Mouse (Mus musculus) myocyte (in vitro differentiated cells): ENCODE measurements around the gene Xrcc2. TPM values are rescaled to one million over a fixed set of nuclear protein-coding genes. Genes with fewer than 3 reads are reported as not detected.

Experiments used
- H3K27me3 ChIP-seq: one replicate; pipeline ENCODE4 v1.6.1; 2011; ENCODE audit not compliant: control insufficient read depth, insufficient read depth, insufficient read length
- H3K36me3 ChIP-seq: one replicate; pipeline ENCODE4 v1.6.1; 2011; ENCODE audit not compliant: control insufficient read depth, insufficient read depth
- H3K4me2 ChIP-seq: one replicate; pipeline ENCODE4 v1.6.1; 2011; ENCODE audit warnings: low read depth, control low read depth
- H3K4me3 ChIP-seq: one replicate; pipeline ENCODE4 v1.5.1; 2011; ENCODE audit warnings: mild to moderate bottlenecking, control low read depth, moderate library complexity
- H3K79me2 ChIP-seq: one replicate; pipeline ENCODE4 v1.6.1; 2011; ENCODE audit not compliant: control insufficient read depth, insufficient read depth
- H3ac ChIP-seq: one replicate; pipeline ENCODE4 v1.6.1; 2011; ENCODE audit not compliant: control insufficient read depth, insufficient read length
- CEBPB ChIP-seq: IDR thresholded peaks from 2 replicates; pipeline ENCODE4 v1.6.1; 2011; ENCODE audit warnings: mild to moderate bottlenecking, moderate library complexity; ENCODE audit not compliant: poor library complexity, insufficient read depth, severe bottlenecking
- E2F4 ChIP-seq: IDR thresholded peaks from one replicate; pipeline ENCODE4 v1.6.1; 2011; ENCODE audit warnings: mild to moderate bottlenecking, control low read depth, moderate library complexity; ENCODE audit not compliant: insufficient read depth
- MAX ChIP-seq: IDR thresholded peaks from one replicate; pipeline ENCODE4 v1.6.1; 2011; ENCODE audit warnings: low read depth, mild to moderate bottlenecking, control low read depth
- MYOD1 ChIP-seq, 3 experiments: IDR thresholded peaks; one replicate each; pipeline ENCODE4 v1.6.1; 2011; ENCODE audit warnings: control low read depth in 2 of 3, low read depth in 2 of 3, mild to moderate bottlenecking in 2 of 3, moderate library complexity in 1 of 3; ENCODE audit not compliant: insufficient read length in 2 of 3, control insufficient read depth in 1 of 3
- MYOG ChIP-seq, 3 experiments: IDR thresholded peaks; one replicate each; pipeline ENCODE4 v1.6.1; 2011; ENCODE audit warnings: control low read depth in 2 of 3, low read depth in 2 of 3, mild to moderate bottlenecking in 2 of 3; ENCODE audit not compliant: insufficient read length in 2 of 3, control insufficient read depth in 1 of 3, insufficient read depth in 1 of 3
- POLR2A ChIP-seq: IDR thresholded peaks from one replicate; pipeline ENCODE4 v1.6.1; 2011; ENCODE audit warnings: low read depth, mild to moderate bottlenecking, control low read depth, moderate library complexity; ENCODE audit not compliant: insufficient read length
- POLR2AphosphoS2 ChIP-seq: IDR thresholded peaks from one replicate; pipeline ENCODE4 v1.6.1; 2011; ENCODE audit warnings: low read depth, control low read depth; ENCODE audit not compliant: insufficient read length
- REST ChIP-seq: IDR thresholded peaks from one replicate; pipeline ENCODE4 v1.6.1; 2011; ENCODE audit warnings: mild to moderate bottlenecking, control low read depth, moderate library complexity; ENCODE audit not compliant: insufficient read depth, insufficient read length
- SRF ChIP-seq: IDR thresholded peaks from one replicate; pipeline ENCODE4 v1.6.1; 2011; ENCODE audit warnings: low read depth; ENCODE audit not compliant: control insufficient read depth, insufficient read length
- TCF12 ChIP-seq: IDR thresholded peaks from one replicate; pipeline ENCODE4 v1.6.1; 2011; ENCODE audit warnings: mild to moderate bottlenecking, control low read depth; ENCODE audit not compliant: poor library complexity, insufficient read depth, severe bottlenecking
- TCF3 ChIP-seq: IDR thresholded peaks from one replicate; pipeline ENCODE4 v1.6.1; 2011; ENCODE audit warnings: low read depth, control low read depth; ENCODE audit not compliant: insufficient read length
- USF1 ChIP-seq: IDR thresholded peaks from one replicate; pipeline ENCODE4 v1.6.1; 2011; ENCODE audit warnings: low read depth, mild to moderate bottlenecking, control low read depth, moderate library complexity
- polyA plus RNA-seq: library from polyadenylated mRNA; unstranded; fragments of >200 nt; fragmentation: generic; extraction: Trizol; gene quantifications from one replicate; pipeline ENCODE4 v1.2.1, GENCODE M21; 2012; ENCODE audit warnings: missing spikeins

Xrcc2 gene
- polyA plus RNA-seq, 1 experiment, result 3.0 TPM

DNA sequence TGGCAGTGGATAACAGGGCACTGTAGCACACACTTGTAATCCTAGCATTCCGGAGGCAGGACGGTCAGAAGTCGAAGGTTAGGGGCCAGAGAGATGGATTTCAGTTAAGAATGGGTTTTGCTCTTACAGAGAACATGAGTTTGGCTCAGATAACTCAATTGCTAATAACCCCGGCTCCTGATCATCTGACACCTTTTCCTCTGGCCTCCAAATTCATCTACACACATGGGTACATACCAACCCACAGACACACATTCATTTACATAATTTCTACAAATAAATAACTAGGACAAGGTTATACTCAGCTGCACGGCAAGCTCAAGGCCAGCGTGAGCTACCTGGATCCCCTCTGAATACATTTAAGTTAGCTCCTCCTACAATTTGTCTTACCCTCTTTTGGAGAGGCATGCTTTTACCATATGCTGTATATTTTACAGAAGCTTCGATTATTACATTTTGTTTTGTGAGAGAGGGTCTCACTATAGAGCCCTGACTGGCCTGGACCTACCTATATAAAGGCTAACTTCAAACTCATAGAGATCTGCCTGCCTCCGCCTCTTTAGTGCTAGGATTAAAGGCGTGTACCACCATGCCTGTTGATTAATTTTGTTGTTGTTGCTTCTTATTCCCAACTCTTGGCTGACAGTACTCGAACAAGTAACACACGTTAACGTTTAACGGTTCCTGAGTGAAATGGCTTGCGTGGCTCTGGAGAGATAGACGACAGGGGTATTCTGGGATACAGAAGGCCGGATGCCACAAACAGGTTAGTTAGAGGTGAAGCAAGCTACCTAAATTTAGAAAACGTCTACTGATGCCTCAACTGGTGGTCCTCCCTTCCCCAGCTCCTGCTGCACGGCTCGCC is 691 bp downstream of the Xrcc2 start:
- no peaks in the 10 kb centered on the region for H3K27me3 ChIP-seq
- peaks cover 5% of the 10 kb centered on the region for H3K79me2 ChIP-seq
- H3ac ChIP-seq, result peak overlapping the region; percentile 76
- peak overlapping the region; percentile 71 for H3K4me2 ChIP-seq
- TF ChIP-seq POLR2AphosphoS2 (no peak), CEBPB (no peak), POLR2A (no peak), E2F4 (no peak), MAX (no peak), TCF3 (no peak), REST (no peak), TCF12 (no peak), MYOD1 (IDR thresholded peaks at IDR 0.05; ENCODE audit: control insufficient read depth in 1 of 3, insufficient read length in 2 of 3, low read depth in 2 of 3) (no peak), MYOG (IDR thresholded peaks at IDR 0.05; ENCODE audit: control insufficient read depth in 1 of 3, insufficient read depth in 1 of 3, insufficient read length in 2 of 3, low read depth in 2 of 3) (no peak), USF1 (no peak), SRF (no peak)
- peak overlapping the region; percentile 63 for H3K4me3 ChIP-seq
- no peaks in the 10 kb centered on the region for H3K36me3 ChIP-seq

DNA sequence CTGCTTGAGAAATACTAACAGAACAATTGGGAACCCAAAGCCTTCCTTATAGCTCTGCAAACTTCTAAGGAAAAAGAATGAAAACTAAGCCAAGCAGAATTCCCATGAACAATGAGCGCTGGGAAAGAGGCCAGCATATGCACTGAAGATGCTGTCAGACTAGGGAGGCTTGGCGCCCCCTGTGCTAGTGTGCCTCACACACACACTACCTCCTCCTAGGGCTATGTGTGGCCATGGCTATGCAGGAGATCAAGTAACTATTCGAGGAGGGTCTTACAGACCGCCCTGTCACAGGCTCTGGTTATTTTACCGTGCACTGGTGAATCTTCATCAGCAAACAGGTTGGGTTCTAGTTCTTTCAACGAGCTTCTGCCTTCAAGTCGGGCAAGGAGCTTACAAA is 7.7 kb downstream of the Xrcc2 start:
- H3K79me2 ChIP-seq, result no peaks in the 10 kb centered on the region
- TF ChIP-seq POLR2A (no peak), TCF12 (no peak), MYOG (IDR thresholded peaks at IDR 0.05; ENCODE audit: control insufficient read depth in 1 of 3, insufficient read depth in 1 of 3, insufficient read length in 2 of 3, low read depth in 2 of 3) (no peak)
- H3K4me2 ChIP-seq, result no peak overlapping the region
- no peak overlapping the region for H3ac ChIP-seq
- H3K4me3 ChIP-seq, result no peak overlapping the region
- no peaks in the 10 kb centered on the region for H3K27me3 ChIP-seq
- no peaks in the 10 kb centered on the region for H3K36me3 ChIP-seq

DNA sequence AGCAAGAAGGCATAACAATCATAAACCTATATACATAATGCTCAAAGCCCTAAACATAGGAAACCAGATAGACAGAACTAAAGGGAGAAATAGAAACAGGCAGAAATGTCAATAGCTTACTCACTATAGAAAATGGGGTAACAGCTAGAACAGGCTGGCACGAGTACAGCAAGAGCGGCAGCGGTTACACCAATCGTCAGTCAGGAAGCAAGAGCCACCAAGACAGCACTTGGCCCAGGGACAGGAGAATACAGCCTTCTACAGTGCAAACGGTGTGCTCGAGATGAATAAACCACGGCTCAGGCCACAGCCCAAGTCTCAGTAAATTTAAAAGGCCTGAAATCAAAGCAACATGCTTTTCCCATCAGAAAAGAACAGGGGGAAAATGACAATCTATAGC is 9.4 kb downstream of the Xrcc2 start:
- TF ChIP-seq CEBPB (no peak), TCF3 (no peak), MYOG (IDR thresholded peaks at IDR 0.05; ENCODE audit: control insufficient read depth in 1 of 3, insufficient read depth in 1 of 3, insufficient read length in 2 of 3, low read depth in 2 of 3) (no peak), REST (no peak), MAX (no peak), SRF (no peak)
- no peak overlapping the region for H3K4me3 ChIP-seq
- H3K79me2 ChIP-seq, result no peaks in the 10 kb centered on the region
- H3K27me3 ChIP-seq, result no peaks in the 10 kb centered on the region
- no peak overlapping the region for H3K4me2 ChIP-seq
- H3K36me3 ChIP-seq, result no peaks in the 10 kb centered on the region
- no peak overlapping the region for H3ac ChIP-seq

DNA sequence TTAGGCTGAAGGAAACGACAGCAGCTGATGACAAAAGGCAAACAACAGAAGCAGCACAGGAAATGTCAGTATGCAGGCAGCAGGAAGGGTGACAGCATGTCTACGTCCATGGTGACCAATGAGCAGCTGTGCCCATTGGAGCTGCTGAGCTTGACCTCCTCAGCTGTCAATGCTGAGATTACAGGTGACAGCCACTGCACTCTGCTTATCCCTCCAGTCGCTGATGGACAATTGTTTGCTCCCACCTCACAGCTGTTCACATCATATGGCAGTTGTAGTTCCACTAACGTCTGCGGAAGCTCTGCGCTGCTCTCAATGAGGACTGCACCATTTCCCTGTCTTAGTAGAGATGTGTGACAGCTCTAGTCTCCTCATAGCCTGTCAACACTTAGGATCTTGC is 9.8 kb downstream of the Xrcc2 start:
- Histone ChIP-seq H3K36me3 (peaks cover 4% of the 10 kb centered on the region), H3ac (no peak overlapping the region)
- TF ChIP-seq REST (no peak), CEBPB (no peak), MYOD1 (IDR thresholded peaks at IDR 0.05; ENCODE audit: control insufficient read depth in 1 of 3, insufficient read length in 2 of 3, low read depth in 2 of 3) (peak in 1 of 3 experiments; percentile 8), USF1 (no peak)

DNA sequence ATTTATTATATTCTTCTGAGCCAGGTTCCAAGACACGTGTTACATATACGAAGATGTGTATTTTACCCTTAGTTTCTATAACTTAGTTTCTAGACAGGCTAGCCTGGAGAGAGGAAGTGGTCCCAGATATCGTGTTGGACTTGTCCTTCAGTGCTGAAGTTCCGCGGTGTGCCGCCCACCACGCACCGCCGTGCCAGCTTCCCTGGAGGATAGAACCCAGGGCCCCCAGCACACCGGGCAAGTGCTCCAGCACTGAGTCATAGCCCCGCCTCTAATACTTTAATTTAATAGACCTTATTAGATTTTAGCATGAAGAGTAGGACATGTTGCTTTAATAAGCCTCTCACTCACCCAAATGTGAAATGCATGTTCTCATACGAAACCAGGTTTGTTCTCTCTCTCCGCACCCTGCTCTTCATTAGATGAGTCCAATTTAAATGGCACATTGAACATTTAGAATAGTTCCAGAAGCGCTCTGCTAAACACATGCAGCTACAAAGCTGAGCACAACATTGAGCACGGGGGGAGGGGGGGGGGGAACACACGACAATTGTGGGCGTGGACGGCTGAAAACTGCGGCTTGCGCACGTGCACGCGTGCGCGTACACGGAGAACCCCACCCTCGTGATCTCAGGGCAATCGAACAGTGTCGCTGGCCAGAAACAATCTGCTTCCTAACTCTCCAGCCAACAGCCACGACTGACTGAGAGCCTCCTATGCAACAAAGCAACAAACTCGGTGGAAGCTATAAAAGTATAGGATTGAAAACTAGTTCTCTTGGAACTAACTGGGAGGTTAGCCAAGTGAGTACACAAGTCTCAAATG is 33.7 kb downstream of the Xrcc2 start:
- H3K4me2 ChIP-seq, result no peak overlapping the region
- no peak overlapping the region for H3ac ChIP-seq

More for the DNA sequence above, 9.8 kb downstream of the Xrcc2 start:
- Histone ChIP-seq H3K4me2 (no peak overlapping the region), H3K79me2 (no peaks in the 10 kb centered on the region), H3K27me3 (no peaks in the 10 kb centered on the region), H3K4me3 (no peak overlapping the region)

More for the DNA sequence above, 33.7 kb downstream of the Xrcc2 start:
- H3K79me2 ChIP-seq, result no peaks in the 10 kb centered on the region
- no peaks in the 10 kb centered on the region for H3K27me3 ChIP-seq
- no peaks in the 10 kb centered on the region for H3K36me3 ChIP-seq
- H3K4me3 ChIP-seq, result no peak overlapping the region
- TF ChIP-seq SRF (no peak), E2F4 (no peak), MYOG (IDR thresholded peaks at IDR 0.05; ENCODE audit: control insufficient read depth in 1 of 3, insufficient read depth in 1 of 3, insufficient read length in 2 of 3, low read depth in 2 of 3) (no peak), MAX (no peak), REST (no peak), POLR2AphosphoS2 (no peak), TCF3 (no peak), POLR2A (no peak), CEBPB (no peak), MYOD1 (IDR thresholded peaks at IDR 0.05; ENCODE audit: control insufficient read depth in 1 of 3, insufficient read length in 2 of 3, low read depth in 2 of 3) (no peak), USF1 (no peak), TCF12 (no peak)
